Mouse (Mus musculus): ENCODE data around the gene Ophn1.

Ophn1 gene

DNA sequence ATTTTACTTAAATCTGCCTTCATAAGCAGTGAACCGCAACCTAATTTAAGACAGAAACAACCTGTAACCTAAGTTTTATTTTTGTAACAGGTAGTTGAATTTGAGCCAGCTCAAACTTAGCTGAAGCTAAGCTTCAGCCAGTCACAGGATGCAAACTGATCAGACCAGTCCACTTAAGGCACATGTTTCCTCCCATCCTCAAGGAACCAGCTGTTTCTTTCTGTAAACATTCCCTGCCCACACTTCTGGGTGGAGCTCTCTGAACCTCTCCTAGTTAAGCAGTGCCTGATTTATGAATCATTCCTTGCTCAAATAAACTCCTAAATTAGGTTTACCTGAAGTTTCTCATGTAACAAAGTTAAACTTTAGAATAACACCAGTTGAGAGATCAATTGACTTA lies 54.8 kb downstream of the Ophn1 start:
- no peak for DNase-seq (ENCODE audit: inconsistent age in 2 of 2, low spot score in 1 of 2)

GRCm38 (mm10) chrX:98803813-98804212 lies 87.0 kb downstream of the Ophn1 start:
- no peak for DNase-seq (ENCODE audit: inconsistent age in 2 of 2, low spot score in 1 of 2)

DNA sequence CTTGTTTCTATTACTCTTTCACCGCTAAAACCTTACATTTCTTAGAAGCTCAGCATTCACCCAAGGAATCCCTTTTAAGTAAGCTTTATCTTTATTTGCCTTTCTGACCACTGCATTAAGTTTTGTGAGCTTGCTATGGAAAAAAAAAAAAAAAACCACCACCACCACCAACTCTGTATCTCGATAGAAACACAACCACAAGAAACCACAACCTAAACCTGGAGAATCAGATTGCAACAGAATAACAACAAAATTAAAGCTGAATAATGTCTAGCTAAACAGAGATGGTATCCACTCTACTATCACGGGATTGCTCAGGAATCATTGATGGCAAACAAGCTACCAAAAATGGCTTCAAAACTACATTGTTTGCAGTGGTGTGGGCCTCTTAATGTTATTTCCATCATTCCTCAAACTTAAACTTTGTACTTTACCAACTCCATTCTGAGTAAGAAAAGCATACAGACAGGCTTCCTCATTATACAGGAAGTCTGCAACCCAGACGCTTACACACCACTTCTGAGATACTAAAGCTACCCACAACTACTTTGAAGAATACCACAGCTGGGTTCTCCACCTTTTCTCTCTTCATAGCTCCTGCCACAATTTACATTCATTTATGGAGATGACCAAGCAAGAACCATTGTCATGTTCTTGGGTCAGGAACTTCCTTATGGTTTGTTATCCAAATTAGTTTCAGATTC lies 116.4 kb downstream of the Ophn1 start:
- no peak for DNase-seq (ENCODE audit: inconsistent age in 2 of 2, low spot score in 1 of 2)

DNA sequence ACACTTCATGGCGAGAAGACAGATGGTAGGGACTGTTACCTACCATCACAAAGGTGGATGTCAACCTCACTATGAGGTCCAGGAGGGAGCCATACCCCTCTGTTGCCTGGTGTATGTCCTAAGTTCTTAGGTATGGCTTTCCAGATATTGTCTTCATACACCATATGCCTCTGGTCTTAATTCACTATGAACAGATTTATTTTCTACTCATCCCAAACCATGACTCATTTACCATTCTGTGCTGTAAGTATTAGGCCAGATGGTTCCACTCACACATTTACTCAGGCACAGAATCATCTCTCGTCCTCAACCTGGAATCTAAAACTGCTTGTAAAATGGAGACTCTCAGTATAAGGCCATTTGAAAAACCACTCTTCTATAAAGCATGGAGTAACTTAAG lies 135.7 kb downstream of the Ophn1 start:
- DNase-seq (ENCODE audit: inconsistent age in 2 of 2, low spot score in 1 of 2) = no peak

- no peak for DNase-seq (ENCODE audit: inconsistent age in 2 of 2, low spot score in 1 of 2)
These were observed 139.5 kb downstream of the Ophn1 start for GRCm38 (mm10) chrX:98751279-98751817.

DNA sequence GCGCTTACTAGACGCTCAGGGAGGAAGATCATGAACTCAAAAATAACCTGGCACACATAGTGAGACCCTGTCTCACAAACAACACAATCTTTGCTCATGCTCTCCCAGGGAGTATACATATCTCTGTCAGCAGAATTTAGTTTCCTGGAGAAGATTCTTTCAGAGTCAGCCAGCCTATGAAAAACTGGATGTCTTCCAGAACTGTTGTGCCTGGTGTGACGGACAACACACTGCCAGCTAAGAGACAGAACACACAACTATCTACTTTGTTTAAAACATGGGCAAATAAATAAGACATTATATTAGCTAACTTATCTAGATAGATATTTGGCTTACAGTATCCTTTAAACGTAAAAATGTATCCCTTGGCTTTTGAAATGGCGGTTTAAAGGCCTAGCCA lies 154.1 kb downstream of the Ophn1 start:
- DNase-seq (ENCODE audit: inconsistent age in 2 of 2, low spot score in 1 of 2) = no peak

DNA sequence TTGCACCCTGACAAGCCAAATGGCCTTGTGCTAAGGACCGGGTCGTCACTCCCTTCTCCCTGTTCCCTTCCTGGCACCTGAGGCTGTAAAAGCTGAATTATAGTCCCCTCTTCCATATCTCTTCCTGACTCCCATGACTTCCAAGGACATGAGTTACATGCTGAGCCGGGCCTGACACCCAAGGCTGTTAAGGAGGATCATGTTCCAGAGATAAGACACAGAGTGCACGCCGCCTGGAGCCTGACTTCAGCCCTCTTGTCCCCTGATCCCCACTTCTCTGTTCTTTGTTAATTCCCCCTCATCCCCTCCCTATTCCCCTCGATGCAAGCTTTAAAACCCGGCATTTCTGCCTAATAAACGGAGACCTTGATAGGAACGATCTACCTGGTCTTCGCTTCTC lies 167.8 kb downstream of the Ophn1 start:
- peak; percentile 42 to 55 for DNase-seq (ENCODE audit: inconsistent age in 2 of 2, low spot score in 1 of 2)

GRCm38 (mm10) chrX:98707766-98708165 lies 183.1 kb downstream of the Ophn1 start:
- DNase-seq (ENCODE audit: inconsistent age in 2 of 2, low spot score in 1 of 2) = peak; percentile 4 to 59

GRCm38 (mm10) chrX:98701635-98702034 lies 189.2 kb downstream of the Ophn1 start:
- peak; percentile 34 to 77 for DNase-seq (ENCODE audit: inconsistent age in 2 of 2, low spot score in 1 of 2)

- peak in 1 of 2 experiments; percentile 29 for DNase-seq (ENCODE audit: inconsistent age in 2 of 2, low spot score in 1 of 2)
These were observed 208.2 kb downstream of the Ophn1 start for GRCm38 (mm10) chrX:98682603-98683002.

DNA sequence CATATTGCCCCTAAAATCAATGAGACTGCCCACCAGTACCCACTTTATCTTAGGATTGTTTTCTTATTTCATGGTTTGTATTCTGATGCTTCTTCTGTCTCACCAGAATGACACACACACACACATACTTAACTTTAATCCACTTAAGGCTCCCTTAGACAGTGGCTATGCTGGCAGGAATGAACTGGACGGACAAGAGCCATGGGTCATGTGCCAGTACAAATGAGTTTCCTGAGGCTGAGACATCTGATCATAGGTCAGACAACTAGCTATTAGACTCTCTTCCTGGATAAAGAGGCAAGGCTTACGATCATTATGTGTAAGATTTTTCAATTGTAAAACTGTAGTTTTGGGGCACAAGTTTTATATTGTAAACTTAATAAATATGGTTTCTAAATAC lies 209.5 kb downstream of the Ophn1 start:
- DNase-seq (ENCODE audit: inconsistent age in 2 of 2, low spot score in 1 of 2) = no peak

GRCm38 (mm10) chrX:98670988-98671387 lies 219.8 kb downstream of the Ophn1 start:
- DNase-seq (ENCODE audit: inconsistent age in 2 of 2, low spot score in 1 of 2) = peak in 1 of 2 experiments; percentile 40

DNA sequence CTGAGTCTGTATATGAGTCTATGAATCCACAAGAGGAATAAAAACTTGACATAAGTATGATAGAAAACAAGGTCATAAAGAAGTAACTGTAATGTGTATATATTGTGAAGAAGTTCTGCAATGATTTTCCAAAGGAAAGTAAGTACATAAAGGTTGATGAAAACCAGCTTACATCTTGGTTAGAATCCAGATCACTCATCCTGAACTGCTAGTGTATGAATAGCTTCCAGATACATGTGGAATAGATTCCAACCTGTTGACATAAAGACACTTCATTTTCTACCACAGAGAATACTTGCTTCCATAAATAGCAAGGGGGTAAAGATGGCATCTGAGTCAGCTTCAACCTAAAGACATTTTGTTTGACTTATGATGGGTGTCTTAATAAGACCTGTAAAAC lies 239.4 kb downstream of the Ophn1 start:
- no peak for DNase-seq (ENCODE audit: inconsistent age in 2 of 2, low spot score in 1 of 2)

GRCm38 (mm10) chrX:98628666-98629404 lies 262.0 kb downstream of the Ophn1 start:
- DNase-seq (ENCODE audit: inconsistent age in 2 of 2, low spot score in 1 of 2) = no peak

GRCm38 (mm10) chrX:98618865-98619264 lies 272.0 kb downstream of the Ophn1 start:
- DNase-seq (ENCODE audit: inconsistent age in 2 of 2, low spot score in 1 of 2) = peak; percentile 9 to 70

GRCm38 (mm10) chrX:98617426-98617825 lies 273.4 kb downstream of the Ophn1 start:
- no peak for DNase-seq (ENCODE audit: inconsistent age in 2 of 2, low spot score in 1 of 2)

DNA sequence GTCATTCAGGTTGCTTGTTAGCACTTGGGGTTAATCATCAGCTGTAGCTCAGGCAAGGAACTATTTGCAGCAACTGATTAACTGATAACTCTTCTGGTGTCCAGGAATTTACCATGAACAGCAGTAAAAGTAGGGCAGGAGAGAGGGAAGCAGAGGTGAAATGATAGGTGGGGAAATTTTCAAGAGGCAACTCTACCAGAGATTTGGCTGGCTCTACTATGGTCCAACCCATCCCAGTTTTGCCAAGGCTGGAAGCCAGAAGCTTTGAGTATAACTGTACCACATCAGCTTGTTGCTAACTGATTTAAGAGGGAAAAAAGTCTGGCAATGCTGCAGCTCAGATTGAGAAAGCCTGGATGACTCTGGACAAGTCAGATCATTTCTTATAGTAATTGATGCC lies 316.6 kb downstream of the Ophn1 start:
- DNase-seq (ENCODE audit: inconsistent age in 2 of 2, low spot score in 1 of 2) = no peak

DNA sequence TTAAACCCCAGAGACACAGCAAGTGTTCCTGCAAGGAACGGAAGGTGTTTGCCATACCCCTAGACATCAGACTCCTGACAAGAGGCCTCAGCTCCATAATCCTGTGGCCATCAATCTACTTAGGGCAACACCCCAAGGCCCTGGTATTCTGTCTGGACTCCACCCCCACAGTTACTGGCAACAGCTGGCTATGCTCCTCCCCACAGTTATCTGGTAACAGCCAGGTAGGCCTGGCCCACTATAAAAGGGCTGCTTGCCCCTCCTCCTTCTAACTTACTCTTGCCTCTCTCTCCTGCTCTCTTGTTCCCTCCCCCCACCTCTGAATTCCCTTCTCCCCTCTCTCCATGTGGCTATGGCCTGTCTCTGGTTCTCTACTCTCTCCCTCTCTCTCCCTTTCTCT lies 344.4 kb downstream of the Ophn1 start:
- DNase-seq (ENCODE audit: inconsistent age in 2 of 2, low spot score in 1 of 2) = no peak

- no peak for DNase-seq (ENCODE audit: inconsistent age in 2 of 2, low spot score in 1 of 2)
These were observed 375.5 kb downstream of the Ophn1 start for GRCm38 (mm10) chrX:98515329-98515728.

DNA sequence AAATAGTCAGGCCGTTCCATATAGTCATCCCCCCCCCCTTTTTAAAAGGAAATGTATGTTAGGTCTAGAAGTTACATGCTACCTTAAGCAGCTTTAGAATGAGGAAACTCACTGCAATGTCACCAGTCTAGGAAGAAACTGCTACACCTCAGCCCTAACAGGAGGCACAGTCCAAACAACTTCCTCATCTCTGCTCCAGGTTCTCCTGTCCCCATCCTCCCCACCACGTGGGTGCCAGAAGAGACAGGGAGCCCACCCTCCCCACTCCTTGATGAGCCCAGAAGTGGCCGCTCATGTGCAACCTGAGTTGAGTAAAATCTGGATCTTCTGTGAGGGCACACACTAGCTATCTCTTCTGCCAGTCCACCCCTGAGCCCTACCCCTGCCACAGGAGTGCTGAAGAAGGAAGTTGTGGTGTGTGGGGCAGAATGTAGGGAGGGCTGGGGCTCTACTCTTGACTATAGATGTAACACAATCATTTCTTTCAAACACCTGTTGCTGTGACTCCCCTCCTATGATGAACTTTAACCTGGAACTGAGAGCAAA lies 376.4 kb downstream of the Ophn1 start:
- DNase-seq (ENCODE audit: inconsistent age in 2 of 2, low spot score in 1 of 2) = no peak
